Mouse (Mus musculus): ENCODE measurements around the gene Cds1. TPM values are rescaled to one million over a fixed set of nuclear protein-coding genes. Genes with fewer than 3 reads are reported as not detected.
A peak's percentile ranks its signal among the peaks of the same experiment; 100 is the strongest.

Gene Cds1
- total RNA-seq, 2 experiments from 2014 or later, result 4.3 to 5.2 TPM

DNA sequence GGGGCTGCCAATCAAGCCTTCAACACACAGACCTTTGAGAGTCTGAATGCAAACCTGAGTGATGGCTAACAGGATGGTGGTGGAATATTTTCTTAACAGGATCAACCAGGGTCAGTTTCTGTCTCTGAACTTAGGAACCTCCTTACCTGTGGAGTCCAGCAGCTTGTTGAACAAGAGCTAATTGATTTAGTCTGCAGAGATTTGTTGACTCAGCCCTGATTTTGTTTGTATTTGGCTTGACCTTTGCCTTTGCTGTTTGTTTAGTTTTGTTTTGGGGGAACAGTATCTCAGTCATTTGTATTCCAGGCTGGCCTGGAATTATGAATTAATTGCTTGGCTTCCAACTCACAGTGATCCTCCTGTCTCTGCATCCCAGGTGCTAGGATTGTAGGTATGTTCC, 7.3 kb upstream of the Cds1 start:
- DNase-seq, result no peak
- no peak overlapping the region for H3K27ac ChIP-seq
- intact Hi-C loops (cut with DNase I), result no loop called here
- TF ChIP-seq CTCF (IDR thresholded peaks at IDR 0.05), result no peak
- no peak overlapping the region for H3K4me3 ChIP-seq

DNA sequence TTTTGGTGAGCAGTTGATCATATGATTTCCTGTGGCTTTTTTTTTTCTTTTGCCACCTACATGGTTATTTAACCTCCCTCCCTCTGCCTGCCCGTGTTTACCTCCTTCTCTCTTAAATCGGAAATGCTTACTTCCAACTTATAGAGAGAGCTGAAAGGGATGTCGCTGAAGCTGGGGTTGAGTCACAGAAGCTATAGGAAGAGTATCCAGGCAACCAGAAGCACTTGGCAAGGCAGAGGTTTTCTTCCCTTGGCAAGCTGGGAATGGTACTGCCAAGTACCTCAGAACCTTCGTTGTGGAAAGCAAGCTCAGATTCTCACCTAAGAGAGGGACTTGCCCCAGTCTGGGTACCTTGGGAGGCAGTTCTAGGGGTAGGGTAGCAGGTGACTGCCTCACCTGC, 3.2 kb upstream of the Cds1 start:
- no peak for TF ChIP-seq CTCF (IDR thresholded peaks at IDR 0.05)
- intact Hi-C loops (cut with DNase I), result no loop called here
- no peak overlapping the region for H3K4me3 ChIP-seq
- H3K27ac ChIP-seq, result no peak overlapping the region
- no peak for DNase-seq

DNA sequence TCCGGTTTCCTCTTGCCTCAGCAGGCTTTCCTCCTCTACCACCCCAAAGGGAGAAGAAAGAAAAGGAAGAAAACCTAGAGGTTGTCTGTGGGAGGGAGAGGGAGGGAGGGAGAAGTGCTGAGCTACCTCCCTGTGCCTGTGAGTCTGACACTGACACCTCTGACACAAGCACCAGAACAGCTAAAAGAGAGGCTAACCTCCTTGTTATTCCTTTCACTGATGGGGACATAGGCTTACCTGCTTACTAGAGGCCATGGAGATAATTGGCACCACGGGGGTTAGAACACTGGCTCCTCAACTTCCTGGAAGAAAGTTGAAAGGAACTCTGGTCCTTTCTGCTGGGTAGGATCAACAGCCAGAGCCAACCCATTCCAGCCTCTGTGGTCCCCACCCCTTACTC, 1.4 kb upstream of the Cds1 start:
- TF ChIP-seq CTCF (IDR thresholded peaks at IDR 0.05), result no peak
- no peak overlapping the region for H3K4me3 ChIP-seq
- no peak for DNase-seq
- H3K27ac ChIP-seq, result no peak overlapping the region
- intact Hi-C loops (cut with DNase I), result no loop called here

GRCm38 (mm10) chr5:101765390-101765901, 516 bp downstream of the Cds1 start:
- DNase-seq, result peak; percentile 40
- Histone ChIP-seq H3K4me3 (peak overlapping the region; percentile 90), H3K27ac (peak overlapping the region; percentile 72)
- no peak for TF ChIP-seq CTCF (IDR thresholded peaks at IDR 0.05)
- intact Hi-C loops (cut with DNase I), result no loop called here

DNA sequence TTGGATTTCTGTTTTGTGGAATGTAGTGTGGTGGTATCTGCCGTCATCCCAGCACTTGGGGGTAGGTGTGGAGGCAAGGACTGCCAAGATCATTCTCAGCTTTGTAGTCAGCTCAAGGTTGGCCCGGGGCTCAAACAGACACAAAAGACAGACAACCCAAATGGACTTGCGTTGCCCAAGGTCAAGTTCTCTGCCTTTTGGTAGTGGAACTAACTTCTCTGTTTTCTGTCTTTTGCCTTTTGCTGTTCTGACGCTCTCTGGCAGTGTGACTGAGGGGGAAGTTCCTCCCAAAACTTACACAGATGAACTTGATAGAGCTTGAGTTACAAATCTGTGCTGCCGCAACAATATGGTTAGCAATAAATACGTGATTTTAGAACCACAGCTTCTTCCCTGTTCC, 1.3 kb downstream of the Cds1 start:
- TF ChIP-seq CTCF (IDR thresholded peaks at IDR 0.05), result no peak
- no peak for DNase-seq
- Histone ChIP-seq H3K4me3 (peak overlapping the region; percentile 90), H3K27ac (peak overlapping the region; percentile 72; the same call in 1 of the 2 replicates)
- intact Hi-C loops (cut with DNase I), result no loop called here

GRCm38 (mm10) chr5:101767086-101767485, 2.2 kb downstream of the Cds1 start:
- intact Hi-C loops (cut with DNase I), result no loop called here

GRCm38 (mm10) chr5:101767486-101767885, 2.6 kb downstream of the Cds1 start:
- no peak for DNase-seq
- intact Hi-C loops (cut with DNase I), result no loop called here
- no peak overlapping the region for H3K27ac ChIP-seq
- TF ChIP-seq CTCF (IDR thresholded peaks at IDR 0.05), result no peak
- H3K4me3 ChIP-seq, result no peak overlapping the region

More at GRCm38 (mm10) chr5:101767086-101767485, 2.2 kb downstream of the Cds1 start:
- no peak for TF ChIP-seq CTCF (IDR thresholded peaks at IDR 0.05)
- Histone ChIP-seq H3K27ac (no peak overlapping the region), H3K4me3 (peak overlapping the region; percentile 90; the same call in 1 of the 2 replicates)
- no peak for DNase-seq

GRCm38 (mm10) chr5:101768558-101768957, 3.6 kb downstream of the Cds1 start:
- no peak overlapping the region for H3K27ac ChIP-seq
- no peak overlapping the region for H3K4me3 ChIP-seq
- TF ChIP-seq CTCF (IDR thresholded peaks at IDR 0.05), result no peak
- intact Hi-C loops (cut with DNase I), result no loop called here
- DNase-seq, result no peak

GRCm38 (mm10) chr5:101772621-101773020, 7.7 kb downstream of the Cds1 start:
- Histone ChIP-seq H3K27ac (no peak overlapping the region), H3K4me3 (no peak overlapping the region)
- intact Hi-C loops (cut with DNase I), result no loop called here
- DNase-seq, result no peak
- no peak for TF ChIP-seq CTCF (IDR thresholded peaks at IDR 0.05)

GRCm38 (mm10) chr5:101775262-101775661, 10.3 kb downstream of the Cds1 start:
- no peak overlapping the region for H3K4me3 ChIP-seq
- intact Hi-C loops (cut with DNase I), result no loop called here
- TF ChIP-seq CTCF (IDR thresholded peaks at IDR 0.05), result no peak

GRCm38 (mm10) chr5:101776528-101776927, 11.6 kb downstream of the Cds1 start:
- H3K27ac ChIP-seq, result no peak overlapping the region
- TF ChIP-seq CTCF (IDR thresholded peaks at IDR 0.05), result no peak
- DNase-seq, result no peak
- intact Hi-C loops (cut with DNase I), result no loop called here
- H3K4me3 ChIP-seq, result no peak overlapping the region

More at GRCm38 (mm10) chr5:101775262-101775661, 10.3 kb downstream of the Cds1 start:
- no peak overlapping the region for H3K27ac ChIP-seq
- no peak for DNase-seq

- TF ChIP-seq CTCF (IDR thresholded peaks at IDR 0.05), result no peak
- no peak overlapping the region for H3K27ac ChIP-seq
- DNase-seq, result no peak
- intact Hi-C loops (cut with DNase I), result no loop called here
- no peak overlapping the region for H3K4me3 ChIP-seq
These were observed 14.5 kb downstream of the Cds1 start for GRCm38 (mm10) chr5:101779376-101779863.

DNA sequence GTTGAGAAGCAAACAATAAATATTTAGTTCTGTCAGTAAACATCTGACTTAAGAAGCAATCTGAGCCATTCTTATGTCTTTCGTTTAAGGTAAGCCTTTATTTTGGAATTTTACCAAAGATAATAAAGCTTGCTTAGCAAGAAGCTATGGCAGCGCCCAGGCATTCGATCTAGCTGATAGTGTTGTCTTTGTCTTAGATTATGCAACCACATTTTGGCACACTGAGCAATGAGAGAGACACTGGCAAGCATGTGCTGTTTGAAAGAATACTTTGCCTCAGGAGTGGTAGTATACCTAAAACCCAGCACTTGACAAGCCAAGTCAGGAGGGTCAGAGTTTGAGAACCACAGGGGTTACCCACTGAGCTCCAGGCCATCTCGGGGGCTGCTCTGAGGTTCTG, 16.0 kb downstream of the Cds1 start:
- DNase-seq, result no peak
- no peak for TF ChIP-seq CTCF (IDR thresholded peaks at IDR 0.05)
- intact Hi-C loops (cut with DNase I), result no loop called here
- no peak overlapping the region for H3K4me3 ChIP-seq
- no peak overlapping the region for H3K27ac ChIP-seq

GRCm38 (mm10) chr5:101784328-101784727, 19.4 kb downstream of the Cds1 start:
- no peak for DNase-seq
- H3K27ac ChIP-seq, result no peak overlapping the region
- no peak overlapping the region for H3K4me3 ChIP-seq
- no peak for TF ChIP-seq CTCF (IDR thresholded peaks at IDR 0.05)
- intact Hi-C loops (cut with DNase I), result no loop called here
